Mouse (Mus musculus) neutrophil, adult 5-6 weeks (primary cell): ENCODE measurements at regions not wholly inside any gene's neighbourhood (a gene's known extent, or its start where the extent isn't known, plus 50 kb on each side); places are given as distances from the start of the nearest gene placed in this dataset.

ENCODE experiments used
- ATAC-seq: fragments of 151-379, 151-347 bp; 2 replicates; pipeline ENCODE4 v1.8.0; 2017; ENCODE audit warnings: mild to moderate bottlenecking, moderate TSS enrichment; ENCODE audit not compliant: insufficient number of reproducible peaks, poor library complexity, low FRiP score, severe bottlenecking; ENCODE audit errors: extremely low read depth

DNA sequence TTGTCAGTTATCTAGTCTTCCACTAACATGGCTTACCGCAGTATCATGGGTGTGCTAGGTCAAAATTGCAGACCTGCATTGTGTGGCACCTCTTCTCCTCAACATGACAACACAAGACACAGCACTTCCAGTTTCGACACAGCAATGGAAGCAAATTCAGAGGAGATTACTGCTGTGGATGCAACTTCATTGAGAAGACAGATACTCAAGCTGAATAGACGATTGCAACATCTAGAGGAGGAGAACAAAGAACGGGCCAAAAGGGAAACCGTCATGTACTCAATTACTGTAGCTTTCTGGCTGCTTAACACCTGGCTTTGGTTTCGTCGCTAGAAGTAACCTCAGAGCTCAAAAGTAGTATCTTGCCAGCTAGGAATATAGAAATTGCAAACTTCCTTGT, 368.4 kb downstream of the Tex13c3 start:
- ATAC-seq = no peak

- ATAC-seq = no peak
These were observed 378.2 kb downstream of the Tex13c3 start for GRCm38 (mm10) chrX:19102911-19103310.

DNA sequence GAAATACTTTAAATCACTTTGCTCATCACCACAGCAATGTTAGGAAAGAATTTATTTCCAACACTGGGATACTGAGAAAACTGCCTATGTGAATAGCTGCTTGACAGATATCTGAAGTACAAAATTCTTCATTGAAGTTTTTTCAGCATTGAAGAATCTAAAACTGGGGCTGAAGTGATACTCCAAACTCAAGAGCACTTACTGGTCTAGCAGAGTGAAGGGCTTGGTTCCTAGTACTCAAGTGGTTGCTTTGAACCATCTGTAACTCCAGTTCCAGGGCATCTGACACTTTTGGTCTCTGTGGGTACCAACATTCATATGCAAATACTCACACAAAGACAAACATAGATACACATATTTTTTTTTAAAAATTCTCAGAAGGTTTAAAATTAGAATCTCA, 385.2 kb downstream of the Tex13c3 start:
- ATAC-seq = no peak

DNA sequence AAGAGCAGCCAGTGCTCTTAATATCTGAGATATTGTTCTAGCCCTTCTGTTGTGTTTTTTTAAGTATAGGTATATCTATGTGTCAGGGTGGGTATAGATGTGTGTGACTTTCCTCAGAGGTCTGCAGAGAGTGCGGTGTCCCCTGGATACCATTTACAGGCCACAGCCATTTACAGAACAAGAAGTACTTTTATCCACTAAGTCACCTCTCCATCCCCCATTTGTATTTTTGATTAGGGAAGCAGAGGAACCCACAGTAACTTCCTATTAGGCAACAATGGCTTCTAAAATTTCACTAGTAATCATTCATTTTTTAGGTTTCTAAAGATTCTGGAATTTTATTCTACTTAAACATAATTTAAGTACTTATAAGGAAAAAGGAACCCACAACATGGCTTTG, 396.7 kb downstream of the Tex13c3 start:
- no peak for ATAC-seq

DNA sequence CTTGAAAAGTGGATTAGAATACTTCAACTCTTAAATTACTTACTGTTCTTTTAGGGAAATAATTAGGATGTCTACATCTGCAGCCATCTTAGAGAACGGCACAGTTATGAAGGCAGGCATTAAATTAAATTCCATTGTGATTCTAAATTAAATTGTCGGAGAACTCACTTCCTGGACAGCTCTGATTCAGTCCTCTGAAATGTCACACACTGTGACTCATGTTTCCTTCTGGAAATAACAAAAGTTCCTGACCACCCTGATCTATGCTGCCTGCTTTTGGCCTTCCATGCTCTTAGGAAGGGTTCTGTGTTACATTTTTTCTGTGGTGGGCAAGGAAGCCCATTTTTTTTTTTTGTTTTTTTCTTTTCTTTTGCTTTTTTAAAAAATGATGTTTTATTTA, 401.1 kb downstream of the Tex13c3 start:
- ATAC-seq = no peak
